Mouse (Mus musculus) lung, postnatal 0 days (tissue): ENCODE results near the gene Dennd1a. TPM values are rescaled to one million over a fixed set of nuclear protein-coding genes. Genes with fewer than 3 reads are reported as not detected.

ENCODE experiments used
- ATAC-seq: fragments of 200-750 bp; cut with Nextera tagmentation; 2 replicates; pipeline ENCODE4 v1.8.0; 2017; ENCODE audit warnings: moderate library complexity
- DNase-seq: peaks from one replicate; pipeline ENCODE4 v3.0.0-alpha.2; 2016; ENCODE audit warnings: low spot score
- H3K27ac ChIP-seq: fragments of 300-500 bp; sonication (generic); 2 replicates; pipeline ENCODE4 v1.5.1; 2014; ENCODE audit warnings: antibody characterized with exemption, mild to moderate bottlenecking, low read length, mixed read lengths
- H3K27me3 ChIP-seq: fragments of 300-500 bp; sonication (generic); replicated peaks from 2 replicates; pipeline ENCODE4 v1.6.1; 2014; ENCODE audit warnings: low read length, mixed read lengths; ENCODE audit not compliant: insufficient read depth
- H3K36me3 ChIP-seq: fragments of 300-500 bp; sonication (generic); 2 replicates; pipeline ENCODE4 v1.6.1; 2014; ENCODE audit warnings: low read length, mixed read lengths; ENCODE audit not compliant: insufficient read depth
- H3K4me1 ChIP-seq: fragments of 300-500 bp; sonication (generic); 2 replicates; pipeline ENCODE4 v1.6.1; 2014; ENCODE audit warnings: antibody characterized with exemption, low read depth, low read length, mixed read lengths; ENCODE audit not compliant: insufficient read depth
- H3K4me2 ChIP-seq: fragments of 300-500 bp; sonication (generic); replicated peaks from 2 replicates; pipeline ENCODE4 v1.6.1; 2014; ENCODE audit warnings: low read depth, mild to moderate bottlenecking, low read length, moderate library complexity, mixed read lengths
- H3K4me3 ChIP-seq: fragments of 300-500 bp; sonication (generic); 2 replicates; pipeline ENCODE4 v1.5.1; 2014; ENCODE audit warnings: low read depth, low read length
- H3K9ac ChIP-seq: fragments of 300-500 bp; sonication (generic); replicated peaks from 2 replicates; pipeline ENCODE4 v1.6.1; 2014; ENCODE audit warnings: low read depth, mild to moderate bottlenecking
- H3K9me3 ChIP-seq: fragments of 300-500 bp; sonication (generic); 2 replicates; pipeline ENCODE4 v1.6.1; 2016; ENCODE audit warnings: low read length, mixed read lengths
- CTCF ChIP-seq: IDR thresholded peaks from 2 replicates; pipeline ENCODE4 v1.5.1; 2016; ENCODE audit warnings: antibody characterized with exemption, mild to moderate bottlenecking
- EP300 ChIP-seq: IDR thresholded peaks from 2 replicates; pipeline ENCODE4 v1.6.1; 2016; ENCODE audit warnings: antibody characterized with exemption, mild to moderate bottlenecking, control low read depth
- WGBS: fragments of 180-500 bp; shearing (Covaris S2); extraction: QIAGEN DNeasy Blood & Tissue Kit; methylation state at CpG from one replicate; pipeline ENCODE4 v1.1.7; 2014; 5-methylcytosine and 5-hydroxymethylcytosine counted together
- polyA plus RNA-seq: library from polyadenylated mRNA; unstranded; fragments of >200 nt; fragmentation: Nextera tagmentation; extraction: Ambion mirVana; gene quantifications from 2 replicates; pipeline ENCODE4 v1.2.1, GENCODE M21; 2015

Gene Dennd1a
- polyA plus RNA-seq, 1 experiment from 2014 or later = 4.4 TPM

DNA sequence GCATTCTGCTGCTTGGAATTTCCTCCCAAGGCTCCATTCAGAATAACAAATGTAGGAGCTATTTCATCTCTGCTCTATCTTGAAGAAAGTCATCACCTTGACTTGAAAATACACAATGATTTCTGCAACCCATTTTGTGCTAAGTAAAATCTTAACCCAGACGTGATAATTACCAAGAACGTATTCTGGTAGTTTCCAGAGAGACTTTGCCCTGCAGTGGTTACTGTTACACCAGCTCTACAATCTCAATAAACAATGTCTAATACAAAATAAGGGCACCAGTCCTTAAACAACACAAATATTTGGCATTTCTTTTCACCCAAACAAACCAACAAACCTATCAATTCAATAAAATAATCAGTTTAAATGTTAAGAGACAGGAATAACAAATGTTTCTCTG, 82.5 kb downstream of the Dennd1a start:
- WGBS = 69% methylated on average over 2 of the region's 2 CpGs
- Histone ChIP-seq H3K27ac (no peak overlapping the region), H3K4me3 (no peak overlapping the region), H3K27me3 (no peaks in the 10 kb centered on the region), H3K4me1 (no peaks in the 10 kb centered on the region), H3K4me2 (no peak overlapping the region), H3K9ac (no peak overlapping the region), H3K36me3 (no peaks in the 10 kb centered on the region), H3K9me3 (no peaks in the 10 kb centered on the region)
- TF ChIP-seq CTCF (no peak), EP300 (no peak)
- DNase-seq (no peak), ATAC-seq (no peak)

DNA sequence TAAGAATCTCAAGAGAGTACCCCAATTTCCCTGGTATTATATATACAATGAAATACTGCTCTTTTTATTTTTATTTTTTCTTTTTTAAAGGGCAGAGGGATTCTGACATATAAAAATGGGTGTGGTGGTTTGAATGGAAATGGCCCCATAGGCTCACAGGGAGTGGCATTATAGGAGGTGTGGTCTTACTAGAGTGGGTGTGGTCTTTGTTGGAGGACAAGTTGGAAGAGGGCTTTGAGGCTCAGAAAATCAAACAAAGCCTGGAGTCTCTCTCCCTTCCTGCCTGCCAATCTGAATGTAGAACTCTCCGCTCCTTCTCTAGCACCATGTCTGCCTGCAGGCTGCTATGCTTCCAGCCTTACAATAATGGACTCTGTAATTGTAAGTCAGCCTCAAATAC, 89.1 kb downstream of the Dennd1a start:
- no peak for DNase-seq
- TF ChIP-seq EP300 = no peak
- no peak for TF ChIP-seq CTCF
- ATAC-seq = no peak
- Histone ChIP-seq H3K27ac (no peak overlapping the region), H3K36me3 (no peaks in the 10 kb centered on the region), H3K9ac (no peak overlapping the region), H3K4me3 (no peak overlapping the region), H3K4me1 (0 out of 2 replicates have a peak, but pooled peaks cover 8% of the 10 kb centered on the region), H3K4me2 (no peak overlapping the region), H3K27me3 (no peaks in the 10 kb centered on the region), H3K9me3 (no peaks in the 10 kb centered on the region)
- WGBS = 63% methylated on average over 1 of the region's 1 CpGs

DNA sequence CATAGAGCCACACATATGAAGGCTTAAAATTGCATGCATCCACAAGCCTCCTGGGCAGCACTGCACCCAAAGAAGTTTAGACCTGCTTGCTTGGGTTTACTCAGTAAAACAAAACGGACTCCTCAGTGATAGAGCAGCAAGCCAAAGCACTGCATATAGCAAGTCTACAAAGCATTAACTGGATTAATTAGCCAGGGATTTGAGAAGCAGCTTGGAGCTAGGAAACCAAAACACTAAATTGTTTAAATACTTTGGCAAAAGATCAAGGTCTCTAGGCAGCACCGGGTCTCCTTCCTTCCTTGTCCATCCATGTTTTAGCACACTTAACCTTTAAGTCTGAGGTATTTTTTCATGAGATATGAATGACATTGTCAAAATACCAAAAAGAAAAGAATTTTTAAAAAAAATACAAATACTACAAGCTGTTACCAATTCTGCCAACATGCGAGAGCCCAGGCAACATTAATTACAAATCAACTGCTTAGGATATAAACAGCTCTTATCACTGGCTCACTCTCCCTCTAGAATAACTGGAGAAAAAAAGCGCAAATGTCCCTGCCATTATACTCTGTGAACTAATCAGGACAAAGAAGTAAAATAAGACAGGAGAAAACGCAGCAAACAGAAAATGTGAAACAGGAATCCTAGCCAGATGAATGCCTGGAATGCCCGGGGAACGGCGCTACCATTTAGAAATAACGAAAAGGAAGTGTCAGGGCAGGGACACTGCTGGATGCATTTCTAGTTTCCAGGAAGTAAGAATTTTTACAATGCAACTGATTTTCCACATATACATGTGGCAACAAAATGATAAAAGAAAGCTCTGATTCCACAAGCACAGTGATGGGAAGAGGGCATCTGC, 90.8 kb downstream of the Dennd1a start:
- no peaks in the 10 kb centered on the region for H3K9me3 ChIP-seq
- H3K4me1 ChIP-seq = 0 out of 2 replicates have a peak, but pooled peaks cover 8% of the 10 kb centered on the region
- H3K27ac ChIP-seq = no peak overlapping the region
- H3K36me3 ChIP-seq = no peaks in the 10 kb centered on the region
- ATAC-seq (no peak), DNase-seq (peak; percentile 41)
- H3K9ac ChIP-seq = no peak overlapping the region
- TF ChIP-seq CTCF (no peak), EP300 (no peak)
- H3K27me3 ChIP-seq = no peaks in the 10 kb centered on the region
- no peak overlapping the region for H3K4me3 ChIP-seq
- WGBS = 24% methylated on average over 9 of the region's 9 CpGs
- H3K4me2 ChIP-seq = peak overlapping the region; percentile 35

DNA sequence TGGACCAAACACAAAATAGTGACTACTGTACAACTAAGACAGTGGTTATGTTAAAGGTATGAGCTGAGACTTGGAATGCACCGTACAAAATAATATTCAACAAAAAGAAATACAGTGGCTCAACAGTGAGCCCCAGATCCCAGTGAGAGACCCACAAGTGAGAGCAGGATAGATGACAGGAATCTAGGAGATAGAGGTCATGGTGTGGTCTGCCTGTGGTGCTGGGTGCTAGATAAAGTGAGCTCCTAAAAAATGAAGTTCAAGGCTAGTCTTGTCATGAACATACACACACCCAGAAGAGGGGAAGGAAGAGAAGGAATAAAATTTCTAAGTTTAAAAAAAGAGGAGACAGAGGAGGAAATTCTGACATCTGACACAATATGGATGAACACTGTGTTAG, 95.2 kb downstream of the Dennd1a start:
- ATAC-seq = no peak
- TF ChIP-seq CTCF (no peak), EP300 (no peak)
- no peak overlapping the region for H3K4me2 ChIP-seq
- no peak overlapping the region for H3K27ac ChIP-seq
- WGBS = 88% methylated on average over 1 of the region's 1 CpGs
- no peak for DNase-seq
- no peak overlapping the region for H3K4me3 ChIP-seq
- H3K27me3 ChIP-seq = no peaks in the 10 kb centered on the region
- no peaks in the 10 kb centered on the region for H3K36me3 ChIP-seq
- no peak overlapping the region for H3K9ac ChIP-seq
- H3K4me1 ChIP-seq = 0 out of 2 replicates have a peak, but pooled peaks cover 5% of the 10 kb centered on the region
- H3K9me3 ChIP-seq = no peaks in the 10 kb centered on the region

DNA sequence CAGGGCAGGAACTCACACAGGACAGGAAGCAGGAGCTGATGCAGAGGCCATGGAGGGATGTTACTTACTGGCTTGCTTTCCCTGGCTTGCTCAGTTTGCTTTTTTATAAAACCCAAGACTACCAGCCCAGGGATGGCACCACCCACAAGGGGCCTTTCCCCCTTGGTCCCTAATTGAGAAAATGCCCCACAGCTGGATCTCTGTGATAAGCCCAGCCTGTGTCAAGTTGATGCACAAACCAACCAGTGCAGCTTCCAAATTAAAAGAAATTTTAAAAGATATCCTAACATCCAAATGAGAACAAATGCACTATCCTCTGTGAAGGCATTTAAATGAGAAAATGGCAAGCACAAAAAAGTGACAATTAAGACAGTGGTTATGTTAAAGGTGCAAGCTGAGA, 95.6 kb downstream of the Dennd1a start:
- ATAC-seq (no peak), DNase-seq (no peak)
- Histone ChIP-seq H3K4me3 (no peak overlapping the region), H3K4me2 (no peak overlapping the region), H3K9me3 (no peaks in the 10 kb centered on the region), H3K36me3 (no peaks in the 10 kb centered on the region), H3K9ac (no peak overlapping the region), H3K27ac (no peak overlapping the region), H3K4me1 (0 out of 2 replicates have a peak, but pooled peaks cover under 1% of the 10 kb centered on the region), H3K27me3 (no peaks in the 10 kb centered on the region)
- TF ChIP-seq EP300 = no peak
- TF ChIP-seq CTCF = no peak

DNA sequence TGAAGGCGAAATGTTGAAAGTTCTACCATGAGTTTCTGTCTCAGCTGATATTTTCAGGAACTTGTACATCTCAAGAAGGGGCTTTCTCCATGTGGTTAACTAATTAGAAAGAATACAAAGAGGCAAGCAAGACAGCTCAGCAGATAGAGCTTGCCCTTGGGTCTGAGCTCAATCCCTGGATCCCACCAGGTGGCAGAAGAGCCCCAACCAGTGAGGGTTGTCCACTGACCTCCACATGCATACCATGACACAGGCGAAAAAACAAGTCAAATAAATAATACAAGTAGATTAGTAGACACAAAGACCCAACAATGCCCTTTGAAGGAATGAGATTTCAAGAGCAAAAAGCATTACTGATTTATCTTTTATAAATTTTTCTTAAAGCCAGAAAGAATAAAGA, 100.8 kb downstream of the Dennd1a start:
- no peaks in the 10 kb centered on the region for H3K4me1 ChIP-seq
- ATAC-seq = no peak
- 67% methylated on average over 2 of the region's 2 CpGs for WGBS
- H3K36me3 ChIP-seq = no peaks in the 10 kb centered on the region
- no peak for DNase-seq
- no peak overlapping the region for H3K27ac ChIP-seq
- H3K27me3 ChIP-seq = no peaks in the 10 kb centered on the region
- no peak overlapping the region for H3K4me2 ChIP-seq
- no peak overlapping the region for H3K4me3 ChIP-seq
- H3K9ac ChIP-seq = no peak overlapping the region
- no peaks in the 10 kb centered on the region for H3K9me3 ChIP-seq
- TF ChIP-seq CTCF (peak; percentile 53), EP300 (no peak)
